Mouse (Mus musculus) spleen, adult 18-20 months (tissue): ENCODE data around the gene Paqr3.
A peak's percentile ranks its signal among the peaks of the same experiment; 100 is the strongest.

Source experiments
- DNase-seq, 2 experiments: peaks; one replicate each; pipeline ENCODE4 v3.0.0; 2022; ENCODE audit warnings: mixed read lengths in 2 of 2

Gene Paqr3

DNA sequence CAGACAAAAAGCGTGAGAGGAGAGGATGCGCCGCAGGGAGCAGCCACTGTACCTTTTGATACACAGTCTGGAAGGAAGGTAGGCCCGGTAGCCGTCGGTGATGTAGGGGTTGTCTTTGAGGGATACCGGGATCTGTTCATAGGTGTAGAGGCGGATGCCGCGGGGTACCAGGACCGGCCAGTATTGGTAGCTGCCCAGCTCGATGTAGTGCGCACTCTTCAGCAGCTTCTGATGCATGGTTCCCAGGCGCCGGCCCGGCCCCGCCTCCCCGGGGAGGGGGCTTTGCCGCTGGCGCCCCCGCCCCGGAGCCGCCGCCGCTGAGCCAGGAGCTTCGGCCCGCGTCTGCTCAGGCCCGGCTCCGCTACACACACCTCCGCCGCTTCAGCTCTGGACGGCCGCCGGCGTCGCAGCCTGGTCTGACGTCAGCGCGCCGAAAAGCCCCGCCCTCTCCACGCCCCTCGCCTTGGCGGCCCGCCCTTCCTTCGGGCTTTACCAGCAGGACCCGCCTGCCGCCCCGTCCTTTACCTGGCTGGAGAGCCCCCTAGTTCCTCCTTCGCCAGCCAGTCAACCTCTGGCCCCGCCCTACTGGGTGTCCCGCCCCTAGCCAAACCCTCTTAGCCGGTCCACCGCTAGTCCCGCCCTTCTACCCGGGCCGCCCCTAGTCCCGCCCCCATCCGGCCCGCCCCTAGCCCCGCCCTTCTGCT is at the start of gene Paqr3:
Gene Paqr3, minus strand, starts transcription at position 390 of the 704 bp plus-strand sequence.
- peak; percentile 96 to 98 for DNase-seq

GRCm38 (mm10) chr5:97154688-97155087 is 43.3 kb upstream of the Paqr3 start:
- DNase-seq: no peak

DNA sequence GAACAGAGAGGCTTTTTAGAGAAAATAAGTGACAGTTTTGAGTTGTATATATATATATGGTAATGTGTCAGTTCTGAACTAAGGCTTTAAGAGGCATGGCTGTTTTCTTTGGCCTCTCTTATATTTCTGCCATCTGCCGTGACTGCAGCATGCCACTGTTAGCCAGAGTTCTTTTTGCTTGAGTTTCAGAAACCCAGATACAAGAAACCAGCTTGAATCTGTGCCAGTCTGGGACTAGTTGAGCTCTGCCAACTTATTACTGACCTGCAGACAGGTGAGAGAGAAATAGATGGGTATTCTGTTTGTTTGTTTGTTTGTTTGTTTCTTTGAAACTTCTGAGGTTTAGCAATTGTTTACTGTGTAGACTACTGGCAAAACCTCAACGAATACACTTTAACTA is 23.9 kb upstream of the Paqr3 start:
- no peak for DNase-seq

DNA sequence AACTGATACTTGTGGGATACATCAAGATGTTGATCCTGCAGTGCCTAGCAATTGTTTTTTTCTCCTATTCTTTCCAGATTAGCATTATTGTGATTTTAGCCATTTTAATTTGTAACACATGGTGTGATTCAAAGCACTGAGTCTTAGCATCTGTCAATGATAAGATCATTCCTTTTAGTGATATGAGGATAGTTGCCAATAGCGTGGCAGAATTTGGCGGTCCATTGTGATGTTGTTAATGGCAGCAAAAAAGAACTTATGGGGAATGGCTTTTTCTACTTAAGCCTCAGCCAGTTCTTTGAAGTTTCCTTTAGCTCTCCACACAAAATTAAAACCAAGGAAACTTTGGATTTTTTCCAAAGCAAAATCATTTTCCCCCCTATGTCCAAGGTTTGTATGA is 18.2 kb upstream of the Paqr3 start:
- no peak for DNase-seq

DNA sequence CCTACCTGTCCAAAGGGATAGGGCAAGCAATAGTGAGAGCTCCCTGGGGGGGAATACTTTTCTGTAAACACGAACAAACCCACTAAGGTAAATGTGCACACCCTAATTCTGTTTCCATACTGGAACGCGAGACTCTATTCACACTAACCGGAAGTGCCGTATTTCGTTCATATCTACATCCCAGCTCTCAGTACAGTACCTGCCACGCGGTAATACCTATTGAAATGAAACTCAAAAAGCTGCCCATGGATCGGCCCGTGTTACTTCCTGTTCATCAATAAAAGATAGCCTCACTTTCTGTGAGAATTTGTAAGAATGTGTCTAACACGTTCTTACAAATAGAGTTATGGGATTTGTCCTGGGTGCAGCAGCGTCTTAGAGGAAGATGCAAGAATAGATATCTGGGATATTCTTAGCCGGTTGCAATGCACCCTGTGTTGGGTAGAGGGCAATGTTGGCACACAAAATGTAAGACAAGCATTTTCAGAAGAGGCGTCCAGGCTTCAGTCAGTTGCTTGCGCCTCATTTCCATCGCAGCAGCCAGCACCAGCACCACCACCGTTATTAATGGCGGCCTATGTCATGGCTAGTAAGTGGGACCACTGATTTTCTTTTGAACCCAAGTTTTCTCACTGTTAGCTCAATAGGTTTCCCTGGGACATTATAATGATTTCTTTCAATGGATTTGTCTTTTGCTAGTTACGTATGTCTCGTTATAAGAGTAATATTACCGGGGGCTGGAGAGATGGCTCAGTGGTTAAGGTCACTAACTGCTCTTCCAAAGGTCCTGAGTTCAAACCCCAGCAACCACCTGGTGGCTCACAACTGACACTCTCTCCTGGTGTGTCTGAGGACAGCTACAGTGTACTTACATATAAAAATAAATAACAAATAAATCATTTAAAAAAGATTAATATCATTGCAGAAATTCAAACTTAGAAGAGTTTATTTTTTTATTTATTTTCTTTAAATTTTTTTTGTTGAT is 17.1 kb upstream of the Paqr3 start:
- peak in 1 of 2 experiments; percentile 26 for DNase-seq

GRCm38 (mm10) chr5:97127284-97127683 is 15.9 kb upstream of the Paqr3 start:
- no peak for DNase-seq

- DNase-seq: no peak
These were observed 14.6 kb upstream of the Paqr3 start for GRCm38 (mm10) chr5:97126005-97126404.

DNA sequence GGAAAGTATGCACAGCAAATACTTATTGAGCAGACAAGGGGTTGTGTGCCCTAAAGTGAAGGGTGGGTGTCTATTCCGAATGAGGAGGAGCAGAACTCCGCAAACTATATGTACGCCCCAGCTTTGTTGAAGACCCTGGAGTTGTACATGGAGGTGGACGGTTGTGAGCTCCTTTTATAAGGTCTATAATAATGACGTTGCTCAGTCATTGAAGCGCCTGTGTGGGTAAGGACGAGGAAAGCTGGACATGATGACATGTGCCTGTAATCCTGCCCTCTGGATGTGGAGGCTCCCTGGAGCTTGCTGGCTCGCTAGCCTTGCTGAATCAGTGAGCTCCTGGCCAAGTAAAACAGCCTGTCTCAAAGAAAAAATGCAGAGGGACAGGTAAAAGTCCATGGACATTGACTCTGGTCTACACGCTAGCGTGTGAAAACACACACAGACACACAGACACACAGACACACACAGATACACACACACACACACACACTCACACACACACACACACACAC is 14.1 kb upstream of the Paqr3 start:
- DNase-seq: no peak

DNA sequence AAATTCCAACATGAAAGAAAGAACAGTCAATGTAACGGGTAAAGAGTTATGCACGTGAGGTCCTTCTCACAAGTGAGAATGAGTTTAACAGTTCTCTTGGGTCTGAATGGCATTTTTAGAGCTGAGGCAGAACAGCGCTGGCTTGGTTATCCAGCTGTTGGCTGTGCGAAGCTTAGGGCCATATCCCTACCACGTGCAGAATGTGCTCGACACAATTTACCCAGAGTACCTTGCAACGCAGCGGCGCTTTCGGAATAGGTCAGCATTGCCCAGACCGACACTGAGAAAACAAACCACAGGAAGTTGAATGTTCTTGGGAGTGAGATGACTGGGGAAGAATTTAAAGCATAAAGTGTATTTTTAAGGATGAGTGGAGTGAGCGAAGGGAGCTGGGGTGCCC is 13.6 kb upstream of the Paqr3 start:
- DNase-seq: no peak

- no peak for DNase-seq
These were observed 699 bp downstream of the Paqr3 start for GRCm38 (mm10) chr5:97110697-97111096.

DNA sequence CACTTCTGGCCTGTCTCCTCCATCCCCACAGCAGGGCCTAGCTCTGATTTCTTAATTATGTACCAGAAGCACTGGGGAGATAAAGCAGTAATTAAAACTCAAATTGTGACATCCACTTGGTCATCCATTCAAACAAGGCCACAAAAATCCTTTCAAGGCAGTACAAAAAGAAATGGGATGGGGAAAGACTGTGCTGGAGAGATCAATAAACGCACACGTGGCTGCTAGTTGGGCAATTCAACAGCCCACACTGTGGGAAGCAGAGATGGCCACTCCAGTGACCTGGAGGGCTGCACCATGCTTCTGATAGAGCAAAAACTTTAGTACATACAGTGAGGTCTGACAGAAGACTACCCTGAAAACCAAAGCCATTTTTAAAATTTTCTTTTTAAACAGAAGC is 1.3 kb downstream of the Paqr3 start:
- no peak for DNase-seq

- DNase-seq: no peak
These were observed 3.1 kb downstream of the Paqr3 start for GRCm38 (mm10) chr5:97108333-97108732.

- no peak for DNase-seq
These were observed 11.4 kb downstream of the Paqr3 start for GRCm38 (mm10) chr5:97099954-97100353.

- no peak for DNase-seq
These were observed 13.8 kb downstream of the Paqr3 start for GRCm38 (mm10) chr5:97097631-97098041.

- no peak for DNase-seq
These were observed 16.1 kb downstream of the Paqr3 start for GRCm38 (mm10) chr5:97095335-97095734.

DNA sequence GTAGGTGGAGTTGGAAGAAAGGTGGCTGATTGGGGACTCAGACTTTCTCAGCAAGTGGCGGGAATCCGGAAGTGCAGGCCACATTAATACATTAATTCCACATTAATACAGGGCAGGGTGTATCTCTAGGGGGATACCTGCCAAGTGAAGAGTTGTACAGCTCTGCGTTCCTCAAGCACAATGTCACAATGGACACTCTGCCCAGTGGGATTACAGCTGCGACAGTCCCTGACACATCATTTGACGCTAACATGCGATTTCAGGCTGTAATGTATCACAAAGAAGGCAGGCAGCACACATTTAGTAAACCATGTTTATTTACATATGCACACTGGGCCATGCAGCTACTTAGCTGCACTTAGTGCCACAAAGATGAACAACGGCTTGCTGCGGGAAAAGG is 18.4 kb downstream of the Paqr3 start:
- DNase-seq: no peak

DNA sequence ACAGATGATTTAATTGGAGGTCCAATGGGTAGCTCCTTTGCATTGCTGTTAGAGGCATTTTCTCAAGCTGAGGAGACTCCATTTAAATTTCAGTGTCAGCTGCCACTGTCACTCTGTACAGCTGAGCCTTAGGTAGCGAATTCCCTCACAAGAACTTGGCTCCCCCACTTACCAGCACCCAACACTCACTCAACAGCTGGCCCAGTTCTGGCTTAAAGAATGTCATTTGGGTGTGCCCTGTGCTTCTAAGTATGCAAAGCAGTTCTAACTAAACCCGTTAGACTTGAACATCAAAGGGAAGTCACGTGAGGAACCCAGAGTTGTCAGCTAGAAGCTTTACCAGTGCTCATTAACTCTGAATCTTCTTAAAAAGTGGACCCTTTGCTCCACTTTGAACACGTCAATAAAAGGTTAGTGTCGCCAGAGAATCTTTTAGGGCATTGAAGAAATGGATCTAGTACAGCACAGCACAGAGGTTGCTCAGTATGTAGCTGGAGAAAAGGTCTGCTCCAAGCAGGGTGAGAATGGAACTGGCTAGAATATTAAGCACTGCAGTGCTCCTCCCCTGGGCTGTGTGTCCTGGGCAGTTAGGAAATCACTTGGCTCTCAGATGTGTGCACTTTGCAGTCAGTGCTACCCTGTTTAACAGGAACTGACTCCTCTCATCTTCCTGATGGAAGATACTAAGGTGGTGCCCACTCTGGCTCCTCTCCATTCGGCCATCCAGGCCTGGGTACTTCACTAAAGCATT is 21.2 kb downstream of the Paqr3 start:
- DNase-seq: no peak

DNA sequence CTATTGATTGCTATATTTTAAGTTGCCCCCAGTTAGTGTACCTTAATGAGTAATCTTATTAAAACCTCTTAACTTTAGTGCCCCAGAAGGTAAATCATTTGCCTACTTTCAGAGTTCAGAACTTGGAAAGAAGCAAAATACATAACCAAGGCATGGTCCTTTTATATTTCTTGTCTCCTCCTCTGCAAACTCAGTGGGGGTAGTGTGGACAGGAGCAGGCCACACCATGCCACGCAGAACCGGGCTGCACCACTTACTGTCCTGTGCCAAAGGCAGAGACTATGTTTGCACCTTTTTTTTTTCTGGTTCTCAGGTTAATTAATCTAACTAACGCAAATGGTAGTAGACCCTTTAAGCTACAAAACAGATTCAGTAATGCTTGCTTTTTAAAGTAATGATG is 22.0 kb downstream of the Paqr3 start:
- DNase-seq: no peak

DNA sequence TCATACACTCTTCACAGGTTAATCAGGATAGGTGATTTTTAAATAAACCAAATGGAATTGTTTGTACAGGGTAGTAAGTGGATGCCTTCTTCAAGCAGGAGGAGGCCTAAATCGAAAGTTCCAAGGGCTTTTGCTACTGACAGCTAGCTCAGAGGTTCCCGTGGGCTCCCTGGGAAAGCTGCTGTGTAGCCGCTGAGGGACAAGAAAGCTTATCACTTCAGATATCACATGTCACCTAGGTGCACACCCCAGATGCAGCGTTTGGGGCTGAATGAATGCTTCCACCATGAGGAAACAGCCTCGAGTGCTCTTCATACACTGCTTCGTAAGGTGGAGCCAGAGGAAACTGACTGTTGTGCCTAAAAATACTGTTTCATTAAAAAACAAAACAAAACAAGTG is 23.2 kb downstream of the Paqr3 start:
- no peak for DNase-seq

- no peak for DNase-seq
These were observed 23.6 kb downstream of the Paqr3 start for GRCm38 (mm10) chr5:97087746-97088145.

DNA sequence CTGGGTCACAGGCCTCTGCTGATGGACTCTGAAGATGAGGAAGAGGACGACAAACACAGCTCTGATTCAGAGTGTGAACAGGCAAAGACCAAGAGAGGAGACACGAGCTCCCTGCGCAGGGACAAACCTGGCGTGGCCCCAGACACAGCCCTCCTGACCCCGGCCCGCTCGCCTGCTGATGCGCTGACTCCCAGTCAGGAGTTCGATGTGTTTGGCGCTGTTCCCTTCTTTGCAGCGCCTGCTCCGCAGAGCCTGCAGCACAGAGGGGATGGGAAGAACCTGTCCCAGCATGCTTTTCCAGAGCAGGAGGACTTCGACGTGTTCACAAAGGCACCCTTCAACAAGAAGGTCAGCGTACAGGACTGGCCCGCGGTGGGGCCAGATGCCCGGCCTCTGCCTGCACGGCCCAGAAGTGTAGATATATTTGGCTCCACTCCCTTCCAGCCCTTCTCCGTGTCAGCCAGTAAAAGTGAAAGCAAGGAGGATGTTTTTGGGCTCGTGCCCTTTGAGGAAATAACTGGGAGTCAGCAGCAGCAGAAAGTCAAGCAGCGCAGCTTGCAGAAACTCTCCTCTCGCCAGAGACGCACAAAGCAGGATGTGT is 24.3 kb downstream of the Paqr3 start:
- DNase-seq: peak in 1 of 2 experiments; percentile 6

- DNase-seq: no peak
These were observed 26.3 kb downstream of the Paqr3 start for GRCm38 (mm10) chr5:97085071-97085470.

GRCm38 (mm10) chr5:97084541-97084940 is 26.9 kb downstream of the Paqr3 start:
- DNase-seq: no peak
